Mouse (Mus musculus) ES-E14 (cell line): ENCODE results near the gene Slc9a6. TPM values are rescaled to one million over a fixed set of nuclear protein-coding genes. Genes with fewer than 3 reads are reported as not detected.

Source experiments
- DNase-seq: peaks from one replicate; pipeline ENCODE4 v3.0.0-alpha.2; 2013; ENCODE audit warnings: low read depth, low spot score
- H3K27ac ChIP-seq: 2 replicates; pipeline ENCODE4 v1.5.1; 2012; ENCODE audit warnings: low read depth, mild to moderate bottlenecking, low read length, moderate library complexity, mixed read lengths; ENCODE audit not compliant: poor library complexity, insufficient read depth, severe bottlenecking
- H3K36me3 ChIP-seq: 2 replicates; pipeline ENCODE4 v1.6.1; 2012; ENCODE audit warnings: mild to moderate bottlenecking, low read length, moderate library complexity, mixed read lengths; ENCODE audit not compliant: control insufficient read depth, poor library complexity, insufficient read depth, severe bottlenecking
- H3K4me1 ChIP-seq, 2 experiments: fragments of 150-350 bp in 1 of 2; sonication (generic) in 1 of 2; 2 replicates each; pipeline ENCODE4 v1.6.1; 2012; ENCODE audit warnings: low read length in 2 of 2, mild to moderate bottlenecking in 1 of 2, mixed read lengths in 1 of 2; ENCODE audit not compliant: control insufficient read depth in 2 of 2, insufficient read depth in 2 of 2, poor library complexity in 1 of 2
- H3K4me3 ChIP-seq, 2 experiments: fragments of 150-350 bp in 1 of 2; sonication (generic) in 1 of 2; 2 replicates each; pipeline ENCODE4 v1.5.1; 2012; ENCODE audit warnings: low read length in 2 of 2, low read depth in 1 of 2, mild to moderate bottlenecking in 1 of 2, mixed read lengths in 1 of 2; ENCODE audit not compliant: insufficient read depth in 1 of 2, poor library complexity in 1 of 2, severe bottlenecking in 1 of 2
- H3K9ac ChIP-seq: 2 replicates; pipeline ENCODE4 v1.6.1; 2012; ENCODE audit warnings: low read depth, mild to moderate bottlenecking, low read length, mixed read lengths; ENCODE audit not compliant: poor library complexity, insufficient read depth, severe bottlenecking
- H3K9me3 ChIP-seq: fragments of 150-350 bp; sonication (generic); 2 replicates; pipeline ENCODE4 v1.6.1; 2012; ENCODE audit warnings: low read depth, mild to moderate bottlenecking, low read length; ENCODE audit not compliant: control insufficient read depth, insufficient read depth
- CHD2 ChIP-seq: IDR thresholded peaks from 2 replicates; pipeline ENCODE4 v1.6.1; 2014; ENCODE audit warnings: mild to moderate bottlenecking, low read depth, low read length, inconsistent platforms
- HCFC1 ChIP-seq: IDR thresholded peaks from 2 replicates; pipeline ENCODE4 v1.6.1; 2012; ENCODE audit warnings: low read length, inconsistent platforms, borderline replicate concordance; ENCODE audit not compliant: insufficient read depth
- MAFK ChIP-seq: IDR thresholded peaks from 2 replicates; pipeline ENCODE4 v1.6.1; 2014; ENCODE audit warnings: mild to moderate bottlenecking, low read depth, low read length, inconsistent platforms; ENCODE audit not compliant: insufficient read depth
- ZC3H11A ChIP-seq: IDR thresholded peaks from 2 replicates; pipeline ENCODE4 v1.6.1; 2012; ENCODE audit warnings: low read depth, mild to moderate bottlenecking, inconsistent platforms, low read length, borderline replicate concordance
- ZNF384 ChIP-seq: IDR thresholded peaks from 2 replicates; pipeline ENCODE4 v1.6.1; 2012; ENCODE audit warnings: low read depth, low read length, inconsistent platforms
- in situ Hi-C, 2 experiments: fragments of 600-800 bp; cut with MboI; formaldehyde crosslinking; loops; one replicate each; pipeline ENCODE4 v1.15.1; 2025; ENCODE audit warnings: low sequenced_read_pairs in 2 of 2, inconsistent platforms in 1 of 2; ENCODE audit not compliant: unreplicated experiment in 2 of 2
- total RNA-seq: library from RNA; depleted of rRNA; stranded (reverse); fragments of 300-350 nt; gene quantifications from 2 replicates; pipeline ENCODE4 v1.2.3, GENCODE M21; 2012

Gene Slc9a6
- total RNA-seq, 1 experiment: 16.5 TPM

DNA sequence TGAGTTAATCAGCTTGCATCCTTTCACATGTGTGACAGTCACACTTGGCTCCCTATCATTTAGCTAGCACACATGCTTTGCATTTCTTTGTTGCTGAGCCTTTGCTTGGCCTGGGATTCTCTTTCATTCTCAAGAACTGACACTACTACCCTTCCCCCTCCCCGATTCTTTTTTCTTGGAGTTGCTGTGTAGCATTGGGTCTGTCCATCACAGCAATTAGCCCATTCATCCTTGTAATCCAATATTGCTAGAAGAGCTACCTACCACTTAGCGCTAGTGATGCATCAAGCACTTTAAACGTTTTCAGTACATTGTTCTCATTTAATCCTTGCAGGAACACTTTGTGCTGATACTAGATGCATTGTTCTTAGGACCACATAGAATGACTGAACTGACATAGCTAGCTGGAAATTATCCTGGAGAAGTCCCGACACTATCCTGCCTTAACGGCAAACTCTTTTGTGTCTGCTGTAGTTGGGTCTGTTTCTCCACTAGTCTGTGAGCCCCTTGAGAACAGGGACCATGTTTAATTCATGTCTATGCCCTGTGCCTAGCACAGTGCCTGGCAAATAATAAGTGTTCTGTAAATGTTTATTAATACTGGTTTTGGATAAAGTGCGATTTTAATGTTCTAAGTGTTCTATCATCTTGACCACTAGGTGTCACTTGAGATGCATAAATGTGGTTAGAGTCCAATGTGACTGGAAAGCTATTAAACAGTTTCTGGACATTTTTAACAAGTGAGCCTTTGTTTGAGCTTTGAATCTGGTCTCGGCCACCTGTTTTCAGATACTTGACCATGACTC, 40.2 kb downstream of the Slc9a6 start:
- TF ChIP-seq ZC3H11A (0 out of 2 replicates have a peak, but pooled peaks have one; percentile 14), HCFC1 (no peak), MAFK (no peak), CHD2 (no peak), ZNF384 (no peak)
- Histone ChIP-seq H3K9ac (no peak overlapping the region), H3K4me1 (no peaks in the 10 kb centered on the region)

GRCm38 (mm10) chrX:56650355-56650652, 40.7 kb downstream of the Slc9a6 start:
- TF ChIP-seq HCFC1 (no peak), MAFK (no peak), CHD2 (no peak), ZNF384 (no peak), ZC3H11A (no peak)
- Histone ChIP-seq H3K4me1 (no peaks in the 10 kb centered on the region), H3K36me3 (no peaks in the 10 kb centered on the region), H3K4me3 (no peak overlapping the region), H3K9ac (no peak overlapping the region), H3K27ac (no peak overlapping the region), H3K9me3 (no peaks in the 10 kb centered on the region)
- in situ Hi-C loops: no loop called here
- no peak for DNase-seq

More for the DNA sequence above, 40.2 kb downstream of the Slc9a6 start:
- no peaks in the 10 kb centered on the region for H3K9me3 ChIP-seq
- DNase-seq: no peak
- no peak overlapping the region for H3K4me3 ChIP-seq
- no peaks in the 10 kb centered on the region for H3K36me3 ChIP-seq
- in situ Hi-C loops: no loop called here
- no peak overlapping the region for H3K27ac ChIP-seq

DNA sequence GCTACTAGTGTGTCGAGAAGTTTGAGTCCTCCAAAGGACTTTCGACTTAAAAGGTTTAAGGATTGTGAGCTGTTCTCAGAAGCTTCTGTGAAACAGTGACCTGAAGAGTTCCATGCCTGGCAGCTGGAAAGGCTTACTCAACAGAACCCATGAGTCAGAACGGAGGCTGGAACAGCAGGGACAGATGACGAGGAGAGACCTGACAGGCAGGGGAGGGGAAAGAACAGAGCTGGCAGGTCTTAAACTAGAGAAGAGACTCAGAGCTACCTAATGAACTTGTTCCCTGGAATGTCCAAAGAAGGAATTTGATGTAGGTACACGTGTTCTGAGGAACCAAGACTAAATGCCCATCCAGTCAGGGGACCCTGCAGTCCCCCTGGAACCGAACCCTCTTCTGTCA, 41.3 kb downstream of the Slc9a6 start:
- Histone ChIP-seq H3K4me3 (no peak overlapping the region), H3K9me3 (no peaks in the 10 kb centered on the region), H3K27ac (no peak overlapping the region), H3K4me1 (no peaks in the 10 kb centered on the region), H3K9ac (no peak overlapping the region), H3K36me3 (no peaks in the 10 kb centered on the region)
- no peak for DNase-seq
- TF ChIP-seq MAFK (no peak), CHD2 (no peak), ZC3H11A (no peak), ZNF384 (no peak), HCFC1 (no peak)
- in situ Hi-C loops: no loop called here

DNA sequence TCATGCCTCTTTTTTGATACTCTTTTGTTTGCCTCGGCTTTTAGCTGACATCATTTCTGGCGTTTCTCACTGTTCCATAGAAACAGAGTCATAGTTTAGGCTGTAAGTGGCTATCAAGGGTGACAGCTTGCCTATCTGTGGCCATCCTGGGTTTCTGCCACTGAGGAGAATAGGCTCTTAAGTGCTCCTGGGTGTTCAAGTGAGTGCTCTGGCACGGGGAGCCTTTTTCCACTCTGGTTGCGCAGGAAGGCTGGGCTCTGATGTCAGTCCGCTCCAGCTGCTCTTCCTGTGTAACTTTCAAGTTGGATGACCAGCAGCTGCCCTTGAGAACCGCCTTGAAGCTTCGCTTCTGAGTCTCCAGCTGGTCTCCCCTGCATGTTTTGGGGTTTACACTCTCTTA, 42.2 kb downstream of the Slc9a6 start:
- Histone ChIP-seq H3K9ac (no peak overlapping the region), H3K4me3 (no peak overlapping the region), H3K4me1 (no peaks in the 10 kb centered on the region), H3K27ac (no peak overlapping the region), H3K9me3 (no peaks in the 10 kb centered on the region), H3K36me3 (no peaks in the 10 kb centered on the region)
- no peak for DNase-seq
- no peak for TF ChIP-seq ZC3H11A
- no peak for TF ChIP-seq MAFK
- TF ChIP-seq HCFC1: no peak
- TF ChIP-seq ZNF384: no peak
- TF ChIP-seq CHD2: no peak
- in situ Hi-C loops: no loop called here
